ENCODE assay signal across 25 mouse cellular contexts in genomic region chr17:67206984-67207383, GRCm38 (mm10).
DNase-seq lines count a peak whose midpoint lies in the region; ATAC-seq lines count a peak whose summit lies in the region.
"Had no signal": no experiment of that assay in that cellular context is flagged by ENCODE, and none has a peak within 500 bp of the region (broad histone marks: within the 10 kb centered on the region; RNA-seq: fewer than 3 reads in every experiment).

No protein-coding gene starts in this region.

- H3K27ac ChIP-seq in heart, embryonic 12.5 days (ENCODE audit: poor library complexity, severe bottlenecking): no peak overlapping the region
- no peak overlapping the region for H3K27ac ChIP-seq in hindbrain, embryonic 11.5 days (ENCODE audit: low read depth, low read length)
- H3K27ac ChIP-seq: embryonic facial prominence, embryonic 13.5 days; embryonic facial prominence, embryonic 15.5 days; forebrain, embryonic 10.5 days; forebrain, embryonic 12.5 days; forebrain, embryonic 15.5 days had no signal

- H3K4me3 ChIP-seq in heart, embryonic 12.5 days: no peak overlapping the region
- H3K4me3 ChIP-seq in hindbrain, embryonic 11.5 days (ENCODE audit: low read depth, low read length): no peak overlapping the region
- H3K4me3 ChIP-seq: embryonic facial prominence, embryonic 13.5 days; embryonic facial prominence, embryonic 15.5 days; erythroblast, embryonic 14.5 days; forebrain, embryonic 10.5 days; forebrain, embryonic 12.5 days; forebrain, embryonic 15.5 days had no signal

- no peaks in the 10 kb centered on the region for H3K9me3 ChIP-seq in heart, embryonic 12.5 days (replicated peaks)
- H3K9me3 ChIP-seq in hindbrain, embryonic 11.5 days (ENCODE audit: control insufficient read depth, low read length): no peaks in the 10 kb centered on the region
- H3K9me3 ChIP-seq: embryonic facial prominence, embryonic 13.5 days; embryonic facial prominence, embryonic 15.5 days; forebrain, embryonic 10.5 days; forebrain, embryonic 12.5 days; forebrain, embryonic 15.5 days had no signal

- ATAC-seq in heart, embryonic 12.5 days (ENCODE audit: insufficient number of reproducible peaks, low FRiP score): no peak
- 0 out of 2 replicates have a peak, but pooled peaks have one; percentile 40 for ATAC-seq in megakaryocyte, adult 5-6 weeks (ENCODE audit: poor library complexity, severe bottlenecking)
- ATAC-seq in hindbrain, embryonic 11.5 days (ENCODE audit: low FRiP score): no peak
- ATAC-seq: CD4-positive, CD25-positive, alpha-beta regulatory T cell, adult 4 months; forebrain, embryonic 15.5 days; forebrain, postnatal 0 days had no signal

- no peak overlapping the region for H3K9ac ChIP-seq in heart, embryonic 12.5 days
- H3K9ac ChIP-seq in hindbrain, embryonic 11.5 days (ENCODE audit: low read depth, low read length): no peak overlapping the region
- H3K9ac ChIP-seq: embryonic facial prominence, embryonic 13.5 days; embryonic facial prominence, embryonic 15.5 days; forebrain, embryonic 12.5 days; forebrain, embryonic 15.5 days; forebrain, postnatal 0 days had no signal

- peak; percentile 64 for DNase-seq in heart, adult 11 months
- DNase-seq in hindbrain, embryonic 11.5 days (ENCODE audit: low spot score): no peak
- DNase-seq in embryo, embryonic 11 days: no peak
- DNase-seq: adrenal gland, adult 2 months; adrenal gland, postnatal 10 days; adrenal gland, postnatal 25 days; B cell, adult 2 months; cerebellum, adult 11 months; cerebellum, adult 18-20 months; cerebellum, adult 8-10 months; cerebellum, adult 9-11 months; cerebellum, postnatal 14 days; cerebellum, postnatal 36 days; forebrain, postnatal 0 days had no signal

- WGBS in heart, embryonic 12.5 days: 94% methylated on average over 4 of the region's 4 CpGs
- WGBS in hindbrain, embryonic 11.5 days: 94% methylated on average over 4 of the region's 4 CpGs

- no peaks in the 10 kb centered on the region for H3K36me3 ChIP-seq in heart, embryonic 12.5 days
- H3K36me3 ChIP-seq in hindbrain, embryonic 11.5 days (ENCODE audit: control insufficient read depth, insufficient read depth, low read length): no peaks in the 10 kb centered on the region
- H3K36me3 ChIP-seq: embryonic facial prominence, embryonic 13.5 days; embryonic facial prominence, embryonic 15.5 days; forebrain, embryonic 10.5 days; forebrain, embryonic 12.5 days; forebrain, embryonic 15.5 days; G1E had no signal

- no peak overlapping the region for H3K4me2 ChIP-seq in heart, embryonic 12.5 days
- H3K4me2 ChIP-seq in hindbrain, embryonic 11.5 days (replicated peaks; ENCODE audit: low read depth, low read length): no peak overlapping the region
- H3K4me2 ChIP-seq: embryonic facial prominence, embryonic 13.5 days; embryonic facial prominence, embryonic 15.5 days; forebrain, embryonic 12.5 days; forebrain, embryonic 15.5 days had no signal

- H3K27me3 ChIP-seq in heart, embryonic 12.5 days (replicated peaks): no peaks in the 10 kb centered on the region
- no peaks in the 10 kb centered on the region for H3K27me3 ChIP-seq in hindbrain, embryonic 11.5 days (ENCODE audit: control insufficient read depth, insufficient read depth, low read length)
- H3K27me3 ChIP-seq: CH12.LX; embryonic facial prominence, embryonic 13.5 days; embryonic facial prominence, embryonic 15.5 days; forebrain, embryonic 12.5 days; forebrain, embryonic 15.5 days had no signal

- H3K4me1 ChIP-seq in heart, embryonic 12.5 days (replicated peaks): 0 out of 2 replicates have a peak, but pooled peaks cover 9% of the 10 kb centered on the region
- H3K4me1 ChIP-seq in hindbrain, embryonic 11.5 days (replicated peaks; ENCODE audit: control insufficient read depth, insufficient read depth, low read length): no peaks in the 10 kb centered on the region
- H3K4me1 ChIP-seq: embryonic facial prominence, embryonic 15.5 days; forebrain, embryonic 12.5 days; forebrain, embryonic 15.5 days had no signal
